Mouse (Mus musculus): ENCODE data around the gene Gja8. TPM values are rescaled to one million over a fixed set of nuclear protein-coding genes. Genes with fewer than 3 reads are reported as not detected.

The Gja8 gene
- polyA plus RNA-seq (2012; rRNA removed): not detected in 2 replicates

DNA sequence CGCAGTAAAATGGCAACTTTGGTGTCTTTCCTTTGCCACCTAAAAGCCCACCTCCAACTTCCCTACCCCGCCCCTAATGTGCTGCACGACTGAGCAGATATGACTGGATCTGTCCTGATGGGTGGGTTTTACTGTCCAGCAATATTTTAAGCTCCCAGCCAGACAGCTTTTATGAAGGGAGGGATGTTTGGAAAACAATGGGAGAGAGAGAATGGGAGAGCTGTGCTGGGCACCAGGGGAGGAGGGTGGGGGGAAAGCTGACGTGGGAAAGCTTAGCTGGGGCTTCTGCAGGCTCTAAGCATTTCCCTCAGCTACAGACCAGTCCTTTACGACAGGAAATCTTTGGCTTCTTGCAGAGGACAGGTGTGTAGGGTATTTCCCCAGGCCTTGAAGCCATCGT, at the start of gene Gja8:
Gene Gja8 (minus strand): TSS at position 101 of the 400 bp plus-strand sequence.
- Histone ChIP-seq H3K4me1 (ENCODE audit: control insufficient read depth, insufficient read depth, low read length) (no peaks in the 10 kb centered on the region), H3K4me3 (ENCODE audit: insufficient read depth, low read length) (no peak within 1 kb of the TSS), H3K27ac (ENCODE audit: insufficient read depth, low read length) (no peak within 1 kb of the TSS)
- no peak for TF ChIP-seq CTCF (IDR thresholded peaks at IDR 0.05; ENCODE audit: extremely low read depth, insufficient read depth, low read length)
- no peak for TF ChIP-seq POLR2A (IDR thresholded peaks at IDR 0.05; ENCODE audit: extremely low read depth, insufficient read depth, low read length)

- TF ChIP-seq CTCF (IDR thresholded peaks at IDR 0.05; ENCODE audit: extremely low read depth, insufficient read depth, low read length): no peak
- TF ChIP-seq POLR2A (IDR thresholded peaks at IDR 0.05; ENCODE audit: extremely low read depth, insufficient read depth, low read length): no peak
- H3K4me3 ChIP-seq (ENCODE audit: insufficient read depth, low read length): no peak overlapping the region
- H3K27ac ChIP-seq (ENCODE audit: insufficient read depth, low read length): no peak overlapping the region
- H3K4me1 ChIP-seq (ENCODE audit: control insufficient read depth, insufficient read depth, low read length): no peaks in the 10 kb centered on the region
These were observed 48.6 kb upstream of the Gja8 start for GRCm38 (mm10) chr3:96974467-96974866.

DNA sequence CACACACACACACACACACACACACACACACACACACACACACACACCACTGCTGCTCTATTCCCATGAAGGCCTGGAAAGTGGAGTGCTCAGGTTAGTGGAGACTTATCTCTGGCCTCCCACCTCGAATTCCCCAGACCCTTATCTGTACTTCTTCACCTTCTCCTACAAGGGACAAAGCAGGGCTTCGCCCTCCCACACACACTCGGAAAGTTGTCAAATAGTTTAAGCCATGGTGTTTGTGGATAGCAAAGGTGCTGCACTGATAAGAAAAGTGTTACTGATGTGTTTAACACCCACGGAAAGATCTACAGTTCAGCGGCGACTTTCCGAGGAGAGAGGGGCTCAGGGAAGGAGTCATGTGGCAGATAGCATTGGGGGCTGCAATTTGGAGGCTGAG, 45.2 kb upstream of the Gja8 start:
- TF ChIP-seq POLR2A (IDR thresholded peaks at IDR 0.05; ENCODE audit: extremely low read depth, insufficient read depth, low read length) (no peak), CTCF (IDR thresholded peaks at IDR 0.05; ENCODE audit: extremely low read depth, insufficient read depth, low read length) (no peak)
- Histone ChIP-seq H3K27ac (ENCODE audit: insufficient read depth, low read length) (no peak overlapping the region), H3K4me1 (ENCODE audit: control insufficient read depth, insufficient read depth, low read length) (no peaks in the 10 kb centered on the region), H3K4me3 (ENCODE audit: insufficient read depth, low read length) (no peak overlapping the region)

DNA sequence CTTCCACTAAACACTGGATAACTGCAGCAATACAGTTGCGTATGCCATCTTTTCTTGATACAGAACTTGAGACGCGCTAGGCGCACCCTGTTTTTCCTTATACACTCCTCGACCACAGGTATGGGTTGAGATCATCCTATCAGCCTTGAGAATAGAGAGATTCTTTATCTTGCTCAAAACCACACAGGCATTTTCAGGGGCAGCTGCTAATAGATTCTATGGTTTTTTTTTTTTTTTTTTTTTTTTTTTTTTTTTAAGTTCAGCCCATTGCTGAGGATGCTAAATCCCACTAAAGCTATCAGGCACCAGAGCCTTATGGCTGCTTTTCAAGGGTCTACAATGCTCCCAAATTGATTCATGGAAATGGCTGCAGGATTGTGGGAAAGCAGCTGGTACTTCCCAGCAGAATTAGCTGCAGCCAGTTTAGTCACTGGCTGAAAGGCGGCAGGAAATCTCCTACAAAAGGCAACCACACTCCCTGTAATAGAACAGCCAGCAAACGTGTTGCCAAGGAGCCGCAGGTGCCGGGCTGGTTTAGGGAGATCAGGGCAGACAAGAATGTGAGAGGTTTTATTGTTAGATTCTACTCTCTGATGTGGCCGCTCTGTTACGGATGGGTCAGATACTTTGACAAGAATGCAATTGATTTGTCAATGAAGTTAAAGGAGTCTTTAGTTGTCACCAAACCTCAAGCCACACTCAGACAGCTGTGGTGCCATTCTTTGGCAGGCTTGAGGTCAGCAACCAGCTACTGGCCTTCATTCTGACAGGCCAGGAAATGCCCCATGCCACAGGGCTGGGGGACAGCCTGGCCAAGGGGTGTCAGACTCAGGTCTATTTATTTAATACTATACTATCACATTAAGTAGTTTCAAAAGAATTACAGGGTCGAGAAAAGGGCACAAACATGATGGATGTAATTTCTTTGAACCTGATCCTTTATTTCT, 37.5 kb upstream of the Gja8 start:
- no peak overlapping the region for H3K4me3 ChIP-seq (ENCODE audit: insufficient read depth, low read length)
- no peaks in the 10 kb centered on the region; the same call in 1 of the 2 replicates for H3K4me1 ChIP-seq (ENCODE audit: control insufficient read depth, insufficient read depth, low read length)
- no peak for TF ChIP-seq CTCF (IDR thresholded peaks at IDR 0.05; ENCODE audit: extremely low read depth, insufficient read depth, low read length)
- no peak for TF ChIP-seq POLR2A (IDR thresholded peaks at IDR 0.05; ENCODE audit: extremely low read depth, insufficient read depth, low read length)
- H3K27ac ChIP-seq (ENCODE audit: insufficient read depth, low read length): no peak overlapping the region

DNA sequence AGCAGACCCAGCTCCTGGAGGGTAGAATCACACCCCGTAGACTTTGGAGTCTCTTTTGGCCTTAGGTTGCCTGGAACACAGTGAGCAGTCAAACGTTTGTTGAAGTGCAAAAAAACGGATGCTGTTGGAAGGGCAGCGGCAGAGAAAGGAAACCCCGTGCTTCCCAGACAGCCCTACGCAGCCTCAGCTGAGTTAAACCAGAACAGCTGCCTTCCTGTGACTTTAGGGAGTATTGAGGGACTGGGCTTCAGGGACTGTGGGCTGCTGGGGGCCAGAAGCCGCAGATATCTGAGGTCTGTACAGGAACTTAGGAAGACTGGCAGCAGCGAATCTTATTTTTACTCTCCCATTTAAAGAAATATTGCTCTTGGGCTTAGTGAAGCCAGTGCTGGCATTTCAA, 34.8 kb upstream of the Gja8 start:
- Histone ChIP-seq H3K4me1 (ENCODE audit: control insufficient read depth, insufficient read depth, low read length) (no peaks in the 10 kb centered on the region; the same call in 1 of the 2 replicates), H3K27ac (ENCODE audit: insufficient read depth, low read length) (no peak overlapping the region), H3K4me3 (ENCODE audit: insufficient read depth, low read length) (no peak overlapping the region)
- TF ChIP-seq CTCF (IDR thresholded peaks at IDR 0.05; ENCODE audit: extremely low read depth, insufficient read depth, low read length): no peak
- no peak for TF ChIP-seq POLR2A (IDR thresholded peaks at IDR 0.05; ENCODE audit: extremely low read depth, insufficient read depth, low read length)

- no peak for TF ChIP-seq CTCF (IDR thresholded peaks at IDR 0.05; ENCODE audit: extremely low read depth, insufficient read depth, low read length)
- no peak for TF ChIP-seq POLR2A (IDR thresholded peaks at IDR 0.05; ENCODE audit: extremely low read depth, insufficient read depth, low read length)
- H3K27ac ChIP-seq (ENCODE audit: insufficient read depth, low read length): no peak overlapping the region
- no peaks in the 10 kb centered on the region for H3K4me1 ChIP-seq (ENCODE audit: control insufficient read depth, insufficient read depth, low read length)
- H3K4me3 ChIP-seq (ENCODE audit: insufficient read depth, low read length): no peak overlapping the region
These were observed 27.8 kb upstream of the Gja8 start for GRCm38 (mm10) chr3:96953489-96954233.

GRCm38 (mm10) chr3:96942706-96943105, 16.9 kb upstream of the Gja8 start:
- Histone ChIP-seq H3K4me3 (ENCODE audit: insufficient read depth, low read length) (no peak overlapping the region), H3K27ac (ENCODE audit: insufficient read depth, low read length) (no peak overlapping the region), H3K4me1 (ENCODE audit: control insufficient read depth, insufficient read depth, low read length) (no peaks in the 10 kb centered on the region)
- TF ChIP-seq POLR2A (IDR thresholded peaks at IDR 0.05; ENCODE audit: extremely low read depth, insufficient read depth, low read length) (no peak), CTCF (IDR thresholded peaks at IDR 0.05; ENCODE audit: extremely low read depth, insufficient read depth, low read length) (no peak)

DNA sequence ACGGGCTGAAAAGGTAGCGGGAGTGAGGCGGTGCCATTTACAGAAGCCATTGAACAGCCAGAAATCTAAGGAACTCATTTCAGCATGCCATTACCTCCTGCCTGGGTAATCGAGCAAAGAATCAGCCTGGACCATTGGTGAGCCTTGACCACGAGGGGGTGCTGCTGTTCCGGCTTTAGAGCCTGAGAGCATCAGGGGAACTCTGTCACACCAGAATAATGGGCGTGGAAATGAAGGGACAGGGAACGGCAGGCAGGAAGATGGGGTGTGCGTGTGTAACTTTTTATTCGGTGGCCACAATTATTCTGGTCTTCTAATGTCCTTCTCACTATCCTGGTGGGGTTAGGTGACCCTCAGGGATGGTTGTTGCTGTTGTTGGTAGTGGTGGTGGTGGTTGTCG, 12.9 kb upstream of the Gja8 start:
- no peak overlapping the region for H3K27ac ChIP-seq (ENCODE audit: insufficient read depth, low read length)
- no peak overlapping the region for H3K4me3 ChIP-seq (ENCODE audit: insufficient read depth, low read length)
- H3K4me1 ChIP-seq (ENCODE audit: control insufficient read depth, insufficient read depth, low read length): no peaks in the 10 kb centered on the region
- TF ChIP-seq CTCF (IDR thresholded peaks at IDR 0.05; ENCODE audit: extremely low read depth, insufficient read depth, low read length) (peak; percentile 98), POLR2A (IDR thresholded peaks at IDR 0.05; ENCODE audit: extremely low read depth, insufficient read depth, low read length) (no peak)

- H3K27ac ChIP-seq (ENCODE audit: insufficient read depth, low read length): no peak overlapping the region
- H3K4me1 ChIP-seq (ENCODE audit: control insufficient read depth, insufficient read depth, low read length): no peaks in the 10 kb centered on the region
- TF ChIP-seq CTCF (IDR thresholded peaks at IDR 0.05; ENCODE audit: extremely low read depth, insufficient read depth, low read length): no peak
- TF ChIP-seq POLR2A (IDR thresholded peaks at IDR 0.05; ENCODE audit: extremely low read depth, insufficient read depth, low read length): no peak
- H3K4me3 ChIP-seq (ENCODE audit: insufficient read depth, low read length): no peak overlapping the region
These were observed 11.8 kb upstream of the Gja8 start for GRCm38 (mm10) chr3:96937606-96938005.
